Mouse (Mus musculus): Measurements from ENCODE around the gene Adora3. TPM values are rescaled to one million over a fixed set of nuclear protein-coding genes. Genes with fewer than 3 reads are reported as not detected.

Adora3 gene
- polyA plus RNA-seq, 2 experiments = 0.47 to 0.49 TPM

- Histone ChIP-seq H3K9ac (replicated peaks) (no peak overlapping the region), H3K9me3 (ENCODE audit: control insufficient read depth, low read length) (no peaks in the 10 kb centered on the region), H3K27me3 (ENCODE audit: control insufficient read depth, insufficient read depth, low read length) (no peaks in the 10 kb centered on the region), H3K27ac (no peak overlapping the region), H3K36me3 (replicated peaks; ENCODE audit: control insufficient read depth, insufficient read depth, low read depth) (no peaks in the 10 kb centered on the region), H3K4me2 (ENCODE audit: low read depth) (no peak overlapping the region), H3K4me3 (ENCODE audit: insufficient read depth in 1 of 2, low read depth in 2 of 2, low read length in 2 of 2) (no peak overlapping the region), H3K4me1 (replicated peaks; ENCODE audit: control insufficient read depth in 2 of 2, insufficient read depth in 2 of 2, low read length in 1 of 2) (peaks cover 8% of the 10 kb centered on the region in 2 experiments)
- 54% methylated on average over 4 of the region's 4 CpGs for WGBS (ENCODE audit: insufficient replicate concordance)
- no peak for DNase-seq (ENCODE audit: low read depth in 3 of 3, low spot score in 3 of 3)
- no peak for TF ChIP-seq CTCF (IDR thresholded peaks at IDR 0.05; ENCODE audit: low read depth)
- TF ChIP-seq EP300 (IDR thresholded peaks at IDR 0.05; ENCODE audit: low read depth) = no peak
- ATAC-seq (ENCODE audit: insufficient read depth) = no peak
Observed at GRCm38 (mm10) chr3:105839836-105840235, 30.8 kb upstream of the Adora3 start.

- ATAC-seq (ENCODE audit: insufficient read depth) = peak; percentile 45; the same call in 1 of the 2 replicates
- 41% methylated on average over 7 of the region's 7 CpGs for WGBS (ENCODE audit: insufficient replicate concordance)
Observed at GRCm38 (mm10) chr3:105846294-105847069, 24.2 kb upstream of the Adora3 start.

GRCm38 (mm10) chr3:105853781-105854180, 16.9 kb upstream of the Adora3 start:
- WGBS (ENCODE audit: insufficient replicate concordance) = 69% methylated on average over 8 of the region's 8 CpGs
- DNase-seq (ENCODE audit: low read depth in 3 of 3, low spot score in 3 of 3) = no peak
- no peak overlapping the region for H3K4me2 ChIP-seq (ENCODE audit: low read depth)
- H3K27ac ChIP-seq = no peak overlapping the region
- no peaks in the 10 kb centered on the region for H3K4me1 ChIP-seq (replicated peaks; ENCODE audit: control insufficient read depth in 2 of 2, insufficient read depth in 2 of 2, low read length in 1 of 2)
- H3K4me3 ChIP-seq (ENCODE audit: insufficient read depth in 1 of 2, low read depth in 2 of 2, low read length in 2 of 2) = no peak overlapping the region
- H3K27me3 ChIP-seq (ENCODE audit: control insufficient read depth, insufficient read depth, low read length) = no peaks in the 10 kb centered on the region
- no peak for TF ChIP-seq EP300 (IDR thresholded peaks at IDR 0.05; ENCODE audit: low read depth)
- TF ChIP-seq CTCF (IDR thresholded peaks at IDR 0.05; ENCODE audit: low read depth) = no peak
- H3K9me3 ChIP-seq (ENCODE audit: control insufficient read depth, low read length) = no peaks in the 10 kb centered on the region
- no peaks in the 10 kb centered on the region for H3K36me3 ChIP-seq (replicated peaks; ENCODE audit: control insufficient read depth, insufficient read depth, low read depth)
- no peak overlapping the region for H3K9ac ChIP-seq (replicated peaks)
- ATAC-seq (ENCODE audit: insufficient read depth) = no peak

More at GRCm38 (mm10) chr3:105846294-105847069, 24.2 kb upstream of the Adora3 start:
- no peaks in the 10 kb centered on the region for H3K27me3 ChIP-seq (ENCODE audit: control insufficient read depth, insufficient read depth, low read length)
- no peak overlapping the region for H3K27ac ChIP-seq
- TF ChIP-seq CTCF (IDR thresholded peaks at IDR 0.05; ENCODE audit: low read depth) = no peak
- no peak for TF ChIP-seq EP300 (IDR thresholded peaks at IDR 0.05; ENCODE audit: low read depth)
- peaks cover 5 to 6% of the 10 kb centered on the region in 2 experiments; a peak in 3 of 4 replicates for H3K4me1 ChIP-seq (replicated peaks; ENCODE audit: control insufficient read depth in 2 of 2, insufficient read depth in 2 of 2, low read length in 1 of 2)
- no peak overlapping the region for H3K4me3 ChIP-seq (ENCODE audit: insufficient read depth in 1 of 2, low read depth in 2 of 2, low read length in 2 of 2)
- no peaks in the 10 kb centered on the region for H3K36me3 ChIP-seq (replicated peaks; ENCODE audit: control insufficient read depth, insufficient read depth, low read depth)
- no peak for DNase-seq (ENCODE audit: low read depth in 3 of 3, low spot score in 3 of 3)
- no peaks in the 10 kb centered on the region for H3K9me3 ChIP-seq (ENCODE audit: control insufficient read depth, low read length)
- H3K4me2 ChIP-seq (ENCODE audit: low read depth) = no peak overlapping the region
- H3K9ac ChIP-seq (replicated peaks) = no peak overlapping the region

GRCm38 (mm10) chr3:105854786-105855185, 15.9 kb upstream of the Adora3 start:
- Histone ChIP-seq H3K4me1 (replicated peaks; ENCODE audit: control insufficient read depth in 2 of 2, insufficient read depth in 2 of 2, low read length in 1 of 2) (no peaks in the 10 kb centered on the region), H3K27ac (no peak overlapping the region), H3K4me2 (ENCODE audit: low read depth) (no peak overlapping the region), H3K4me3 (ENCODE audit: insufficient read depth in 1 of 2, low read depth in 2 of 2, low read length in 2 of 2) (no peak overlapping the region), H3K9me3 (ENCODE audit: control insufficient read depth, low read length) (no peaks in the 10 kb centered on the region), H3K9ac (replicated peaks) (no peak overlapping the region), H3K36me3 (replicated peaks; ENCODE audit: control insufficient read depth, insufficient read depth, low read depth) (no peaks in the 10 kb centered on the region), H3K27me3 (ENCODE audit: control insufficient read depth, insufficient read depth, low read length) (no peaks in the 10 kb centered on the region)
- DNase-seq (ENCODE audit: low read depth in 3 of 3, low spot score in 3 of 3) (no peak), ATAC-seq (ENCODE audit: insufficient read depth) (no peak)
- whole genome bisulfite sequencing (ENCODE audit: insufficient replicate concordance) = 76% methylated on average over 4 of the region's 4 CpGs
- TF ChIP-seq CTCF (IDR thresholded peaks at IDR 0.05; ENCODE audit: low read depth) (no peak), EP300 (IDR thresholded peaks at IDR 0.05; ENCODE audit: low read depth) (no peak)

- WGBS (ENCODE audit: insufficient replicate concordance) = 51% methylated on average over 5 of the region's 5 CpGs
- no peaks in the 10 kb centered on the region for H3K27me3 ChIP-seq (ENCODE audit: control insufficient read depth, insufficient read depth, low read length)
Observed at GRCm38 (mm10) chr3:105857513-105857912, 13.1 kb upstream of the Adora3 start.

More at GRCm38 (mm10) chr3:105857513-105857912, 13.1 kb upstream of the Adora3 start:
- Histone ChIP-seq H3K4me1 (replicated peaks; ENCODE audit: control insufficient read depth in 2 of 2, insufficient read depth in 2 of 2, low read length in 1 of 2) (no peaks in the 10 kb centered on the region), H3K9ac (replicated peaks) (no peak overlapping the region), H3K9me3 (ENCODE audit: control insufficient read depth, low read length) (no peaks in the 10 kb centered on the region), H3K36me3 (replicated peaks; ENCODE audit: control insufficient read depth, insufficient read depth, low read depth) (no peaks in the 10 kb centered on the region), H3K4me3 (ENCODE audit: insufficient read depth in 1 of 2, low read depth in 2 of 2, low read length in 2 of 2) (no peak overlapping the region), H3K4me2 (ENCODE audit: low read depth) (no peak overlapping the region), H3K27ac (no peak overlapping the region)
- DNase-seq (ENCODE audit: low read depth in 3 of 3, low spot score in 3 of 3) (no peak), ATAC-seq (ENCODE audit: insufficient read depth) (no peak)
- TF ChIP-seq CTCF (IDR thresholded peaks at IDR 0.05; ENCODE audit: low read depth) (no peak), EP300 (IDR thresholded peaks at IDR 0.05; ENCODE audit: low read depth) (no peak)

All from liver, embryonic 14.5 days (tissue).